Mouse (Mus musculus): ENCODE results near the gene Ppp1r14d. TPM values are rescaled to one million over a fixed set of nuclear protein-coding genes. Genes with fewer than 3 reads are reported as not detected.

Ppp1r14d gene
- polyA plus RNA-seq, 1 experiment from 2014 or later = not detected

Other genes starting within 250 kb of the Ppp1r14d start
- 22.6 and 26.4 TPM in 2 replicates for gene Ccdc32, start 200.5 kb downstream of the Ppp1r14d start, polyA plus RNA-seq (2014; fragmentation: Nextera tagmentation; extraction: Ambion mirVana)
- 4.7 and 6.2 TPM in 2 replicates for gene Rpusd2, start 195.1 kb downstream of the Ppp1r14d start, polyA plus RNA-seq (2014; fragmentation: Nextera tagmentation; extraction: Ambion mirVana)
- gene Knl1, start 182.8 kb downstream of the Ppp1r14d start, polyA plus RNA-seq (2014; fragmentation: Nextera tagmentation; extraction: Ambion mirVana) = 40.8 and 43.2 TPM in 2 replicates
- 79.2 and 82.1 TPM in 2 replicates for gene Rad51, start 117.1 kb downstream of the Ppp1r14d start, polyA plus RNA-seq (2014; fragmentation: Nextera tagmentation; extraction: Ambion mirVana)
- gene Rmdn3, start 72.9 kb downstream of the Ppp1r14d start, polyA plus RNA-seq (2014; fragmentation: Nextera tagmentation; extraction: Ambion mirVana) = 43.1 and 44.2 TPM in 2 replicates
- 2.9 and 6.4 TPM in 2 replicates for gene Gchfr, start 62.1 kb downstream of the Ppp1r14d start, polyA plus RNA-seq (2014; fragmentation: Nextera tagmentation; extraction: Ambion mirVana)
- 0.31 and 0.41 TPM in 2 replicates for gene Gm14137, start 55.4 kb downstream of the Ppp1r14d start, polyA plus RNA-seq (2014; fragmentation: Nextera tagmentation; extraction: Ambion mirVana)
- 44.3 and 46.1 TPM in 2 replicates for gene Zfyve19, start 21.3 kb downstream of the Ppp1r14d start, polyA plus RNA-seq (2014; fragmentation: Nextera tagmentation; extraction: Ambion mirVana)
- 25.9 and 26.2 TPM in 2 replicates for gene Dnajc17, start 21.1 kb downstream of the Ppp1r14d start, polyA plus RNA-seq (2014; fragmentation: Nextera tagmentation; extraction: Ambion mirVana)
- gene Spint1, start 7.5 kb upstream of the Ppp1r14d start, polyA plus RNA-seq (2014; fragmentation: Nextera tagmentation; extraction: Ambion mirVana) = 8.9 and 9.8 TPM in 2 replicates
- gene Rhov, start 41.4 kb upstream of the Ppp1r14d start, polyA plus RNA-seq (2014; fragmentation: Nextera tagmentation; extraction: Ambion mirVana) = 2.2 and 2.3 TPM in 2 replicates
- 9.2 and 9.6 TPM in 2 replicates for gene Vps18, start 58.8 kb upstream of the Ppp1r14d start, polyA plus RNA-seq (2014; fragmentation: Nextera tagmentation; extraction: Ambion mirVana)
- 2.9 and 3.2 TPM in 2 replicates for gene Dll4, start 95.9 kb upstream of the Ppp1r14d start, polyA plus RNA-seq (2014; fragmentation: Nextera tagmentation; extraction: Ambion mirVana)
- gene Chac1, start 121.3 kb upstream of the Ppp1r14d start, polyA plus RNA-seq (2014; fragmentation: Nextera tagmentation; extraction: Ambion mirVana) = 0.34 and 0.46 TPM in 2 replicates
- gene Ino80, start 247.8 kb upstream of the Ppp1r14d start, polyA plus RNA-seq (2014; fragmentation: Nextera tagmentation; extraction: Ambion mirVana) = 3.6 and 4.3 TPM in 2 replicates